Mouse (Mus musculus): Measurements from ENCODE around the gene Chmp4b. TPM values are rescaled to one million over a fixed set of nuclear protein-coding genes. Genes with fewer than 3 reads are reported as not detected.

The Chmp4b gene
- polyA plus RNA-seq, 1 experiment from 2014 or later: 18.0 TPM

Other genes starting within 250 kb of the Chmp4b start
- gene Snta1, start 243.6 kb upstream of the Chmp4b start, polyA plus RNA-seq (2015; fragmentation: Nextera tagmentation; extraction: Ambion mirVana): 9.5 and 12.2 TPM in 2 replicates
- gene Cbfa2t2, start 215.2 kb upstream of the Chmp4b start, polyA plus RNA-seq (2015; fragmentation: Nextera tagmentation; extraction: Ambion mirVana): 44.2 and 48.3 TPM in 2 replicates
- gene 1700003F12Rik, start 104.6 kb upstream of the Chmp4b start, polyA plus RNA-seq (2015; fragmentation: Nextera tagmentation; extraction: Ambion mirVana): 0.44 and 0.64 TPM in 2 replicates
- gene Actl10, start 99.9 kb upstream of the Chmp4b start, polyA plus RNA-seq (2015; fragmentation: Nextera tagmentation; extraction: Ambion mirVana): 0.20 and 0.27 TPM in 2 replicates
- gene Necab3, start 92.8 kb upstream of the Chmp4b start, polyA plus RNA-seq (2015; fragmentation: Nextera tagmentation; extraction: Ambion mirVana): 2.8 and 3.3 TPM in 2 replicates
- 11.6 and 19.6 TPM in 2 replicates for gene E2f1, start 81.8 kb upstream of the Chmp4b start, polyA plus RNA-seq (2015; fragmentation: Nextera tagmentation; extraction: Ambion mirVana)
- gene Pxmp4, start 48.0 kb upstream of the Chmp4b start, polyA plus RNA-seq (2015; fragmentation: Nextera tagmentation; extraction: Ambion mirVana): 31.8 and 32.9 TPM in 2 replicates
- gene Zfp341, start 38.4 kb upstream of the Chmp4b start, polyA plus RNA-seq (2015; fragmentation: Nextera tagmentation; extraction: Ambion mirVana): 1.2 and 1.3 TPM in 2 replicates
- gene 4930519P11Rik, start 38.3 kb upstream of the Chmp4b start, polyA plus RNA-seq (2015; fragmentation: Nextera tagmentation; extraction: Ambion mirVana): 0.40 TPM in 1 of 2 replicates, not detected in the other
- gene Gm14214, start 118.3 kb downstream of the Chmp4b start, polyA plus RNA-seq (2015; fragmentation: Nextera tagmentation; extraction: Ambion mirVana): not detected in 2 replicates
- 42.3 and 48.4 TPM in 2 replicates for gene Raly, start 139.4 kb downstream of the Chmp4b start, polyA plus RNA-seq (2015; fragmentation: Nextera tagmentation; extraction: Ambion mirVana)
- gene a, start 139.7 kb downstream of the Chmp4b start, polyA plus RNA-seq (2015; fragmentation: Nextera tagmentation; extraction: Ambion mirVana): 0.35 TPM in 1 of 2 replicates, not detected in the other
- gene Eif2s2, start 241.2 kb downstream of the Chmp4b start, polyA plus RNA-seq (2015; fragmentation: Nextera tagmentation; extraction: Ambion mirVana): 70.9 and 78.3 TPM in 2 replicates